12 mouse cellular contexts compared by ENCODE assay signal in the genomic region with DNA sequence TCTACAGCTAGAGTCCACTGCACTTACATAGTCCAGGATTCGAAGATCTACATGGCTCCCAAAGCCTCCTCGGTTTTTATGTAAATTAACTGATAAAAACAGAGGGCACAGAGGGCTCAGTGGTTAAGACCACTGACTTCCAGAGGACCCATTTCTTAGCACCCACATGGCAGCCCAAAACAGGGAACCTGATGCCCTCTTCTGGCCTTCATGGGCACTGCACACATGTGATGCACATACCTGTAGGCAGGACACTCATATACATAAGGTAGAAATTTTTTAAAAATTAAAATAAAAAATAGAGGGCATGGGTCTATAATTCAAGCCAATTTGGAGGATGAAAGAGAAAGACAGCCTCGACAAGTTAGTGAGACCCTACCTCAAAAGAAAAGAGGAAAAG.
"Had no signal": no experiment of that assay in that cellular context is flagged by ENCODE, and none has a peak within 500 bp of the region (broad histone marks: within the 10 kb centered on the region; RNA-seq: fewer than 3 reads in every experiment).

No protein-coding gene starts in this region.

- H3K4me1 ChIP-seq: limb, embryonic 12.5 days had no signal

- ATAC-seq: lung, postnatal 0 days; midbrain, embryonic 15.5 days had no signal

- H3K36me3 ChIP-seq: midbrain, embryonic 15.5 days; neural tube, embryonic 12.5 days had no signal

- H3K4me2 ChIP-seq: limb, embryonic 12.5 days; liver, embryonic 15.5 days; midbrain, embryonic 15.5 days; neural tube, embryonic 12.5 days had no signal

- H3K27me3 ChIP-seq: limb, embryonic 12.5 days; liver, embryonic 15.5 days; midbrain, embryonic 15.5 days; neural tube, embryonic 12.5 days had no signal

- H3K9ac ChIP-seq: limb, embryonic 12.5 days; liver, embryonic 15.5 days; midbrain, embryonic 15.5 days; neural tube, embryonic 12.5 days had no signal

- H3K4me3 ChIP-seq: limb, embryonic 12.5 days; liver, embryonic 15.5 days; midbrain, embryonic 15.5 days; neural tube, embryonic 12.5 days had no signal

- DNase-seq: kidney, adult 8-10 months; layer of hippocampus, postnatal 36 days; liver; lung, adult 2 months; lung, postnatal 36 days; spleen, adult 18-20 months; thymus, postnatal 36 days had no signal

- H3K9me3 ChIP-seq: liver, embryonic 15.5 days; midbrain, embryonic 15.5 days; neural tube, embryonic 12.5 days had no signal

- H3K27ac ChIP-seq: limb, embryonic 12.5 days; liver, embryonic 15.5 days; midbrain, embryonic 15.5 days; neural tube, embryonic 12.5 days had no signal
